Mouse (Mus musculus) heart, adult 11 months (tissue): Measurements from ENCODE around the gene Serpini2.
"Not testable (repeated sequence)": the region's sequence is repeated elsewhere in the genome, so short reads cannot be mapped to it uniquely, and the experiment has no call there.

ENCODE experiments used
- DNase-seq: peaks from one replicate; pipeline ENCODE4 v3.0.0; 2022

The Serpini2 gene

DNA sequence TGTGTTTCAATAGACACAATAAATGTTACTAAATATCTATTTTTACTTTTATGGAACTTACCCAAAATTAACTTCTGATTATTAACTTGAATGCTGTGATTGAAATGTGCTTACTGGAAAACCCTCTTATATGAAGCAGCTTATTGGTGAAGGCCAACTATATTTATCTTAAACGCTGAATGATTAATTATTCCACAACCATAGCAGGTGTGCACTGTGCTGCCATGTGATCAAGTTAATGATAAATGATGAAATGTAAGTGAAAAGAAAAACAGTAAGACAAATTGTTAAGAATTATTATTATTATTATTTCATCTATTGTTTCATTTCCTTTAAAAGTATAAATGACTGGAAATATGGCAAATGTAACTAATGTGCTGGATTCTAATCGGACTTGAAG, at the start of gene Serpini2:
Serpini2 (minus strand) TSS at position 101 of the 400 bp plus-strand sequence.
- DNase-seq = no peak

DNA sequence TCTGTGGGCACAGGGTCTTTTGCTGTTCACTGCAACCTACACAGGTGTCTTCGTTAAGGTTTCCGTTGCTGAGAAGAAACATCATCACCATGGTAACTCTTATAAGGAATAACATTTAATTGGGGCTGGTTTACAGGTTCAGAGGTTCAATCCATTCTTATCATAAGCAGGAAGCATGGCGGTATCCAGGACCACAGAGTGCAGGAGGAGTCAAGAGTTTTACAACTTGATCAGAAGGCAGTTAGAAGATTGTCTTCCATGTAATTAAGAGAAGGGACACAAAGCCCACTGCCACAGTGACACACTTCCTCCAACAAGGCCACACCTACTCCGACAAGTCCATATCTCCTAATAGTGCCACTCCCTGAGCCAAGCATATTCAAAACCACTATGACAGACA, 39.0 kb upstream of the Serpini2 start:
- DNase-seq = no peak

DNA sequence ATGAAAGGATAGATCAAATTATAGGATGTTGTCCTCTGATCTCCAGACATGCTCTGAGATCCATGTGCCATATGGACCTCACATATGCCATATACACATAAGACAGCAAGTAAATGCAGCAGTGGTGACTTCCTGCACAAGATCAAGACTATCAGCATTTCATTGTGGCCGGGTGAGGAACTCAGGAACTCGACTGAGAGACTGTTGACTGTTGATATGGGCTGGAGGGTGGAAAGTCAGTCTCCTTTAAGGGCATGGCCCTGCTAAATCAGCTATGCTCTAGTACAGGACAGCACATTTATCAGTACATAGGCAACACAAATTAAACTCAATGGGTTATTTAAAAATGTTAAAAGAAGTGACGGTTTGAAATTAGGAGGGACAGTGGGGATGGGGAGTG, 38.4 kb upstream of the Serpini2 start:
- DNase-seq = no peak

DNA sequence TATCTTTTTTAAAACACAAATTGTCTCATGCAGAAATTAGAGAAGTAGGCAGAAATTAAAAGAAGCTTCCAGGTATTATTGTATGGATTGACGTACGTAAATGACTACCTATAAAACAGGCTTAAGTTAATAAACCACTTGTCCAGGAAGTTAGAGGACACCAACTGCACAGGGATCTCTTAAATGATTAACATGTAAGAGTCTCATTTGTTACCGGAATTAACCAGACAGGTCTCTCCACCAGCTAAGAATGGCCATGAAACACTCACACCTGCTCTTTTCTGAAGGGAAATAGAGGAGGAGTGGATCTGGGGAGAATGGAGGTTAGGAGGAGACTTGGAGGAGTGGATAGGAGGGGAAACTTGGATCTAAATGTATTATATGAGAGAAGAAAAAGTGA, 35.7 kb upstream of the Serpini2 start:
- DNase-seq = no peak

DNA sequence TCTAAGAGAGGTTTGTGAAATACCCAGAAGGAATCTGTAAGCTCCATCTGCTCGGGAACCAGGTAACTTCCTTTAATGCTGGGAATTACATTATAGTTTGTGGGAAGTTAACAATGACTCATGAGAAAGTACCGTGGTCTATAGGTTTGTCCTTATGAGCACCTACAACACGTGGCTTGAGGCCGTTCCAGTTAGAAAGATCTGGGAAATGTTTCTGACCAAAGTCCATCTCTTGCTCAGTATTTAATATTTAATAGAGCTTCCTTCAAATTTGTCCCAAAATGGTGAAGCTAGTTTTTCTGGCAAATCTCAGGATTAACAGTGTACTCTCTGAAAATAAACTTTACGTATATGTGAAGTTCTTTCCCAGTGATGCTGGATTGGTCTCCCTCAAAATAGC, 34.7 kb upstream of the Serpini2 start:
- DNase-seq = no peak

DNA sequence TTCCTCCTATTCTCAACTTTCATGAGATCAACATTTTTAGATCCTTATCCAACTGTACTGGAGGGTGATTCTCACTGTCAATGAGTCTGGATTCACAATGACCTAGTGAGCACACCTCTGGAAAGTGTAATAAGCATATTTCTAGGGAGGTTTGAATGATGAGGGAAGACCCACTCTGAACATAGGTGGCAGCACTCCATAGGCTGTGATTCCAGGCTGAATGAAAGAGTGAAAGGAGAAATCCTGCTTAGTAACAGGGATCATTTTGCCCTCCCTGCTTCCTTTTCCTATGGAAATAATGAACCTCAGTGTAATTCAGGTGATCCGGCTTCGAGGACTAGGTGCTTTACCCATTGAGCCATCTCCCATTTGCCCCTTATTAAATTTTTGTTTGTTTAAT, 31.2 kb upstream of the Serpini2 start:
- no peak for DNase-seq

DNA sequence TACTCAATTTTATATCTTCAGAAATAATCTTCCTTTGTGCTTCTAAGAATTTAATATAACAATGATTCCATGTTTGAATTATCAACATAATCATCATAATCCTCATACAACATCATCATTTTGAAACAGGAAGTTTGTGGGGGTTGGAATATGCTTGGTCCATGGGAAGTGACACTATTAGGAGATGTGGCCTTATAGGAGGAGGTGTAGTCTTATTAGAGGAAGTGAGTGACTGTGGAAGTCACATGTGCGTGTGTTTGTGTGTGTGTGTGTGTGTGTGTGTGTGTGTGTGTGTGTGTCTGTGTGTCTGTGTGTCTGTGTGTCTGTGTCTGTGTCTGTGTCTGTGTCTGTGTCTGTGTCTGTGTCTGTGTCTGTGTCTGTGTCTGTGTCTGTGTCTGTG, 29.6 kb upstream of the Serpini2 start:
- DNase-seq = not testable (repeated sequence)

DNA sequence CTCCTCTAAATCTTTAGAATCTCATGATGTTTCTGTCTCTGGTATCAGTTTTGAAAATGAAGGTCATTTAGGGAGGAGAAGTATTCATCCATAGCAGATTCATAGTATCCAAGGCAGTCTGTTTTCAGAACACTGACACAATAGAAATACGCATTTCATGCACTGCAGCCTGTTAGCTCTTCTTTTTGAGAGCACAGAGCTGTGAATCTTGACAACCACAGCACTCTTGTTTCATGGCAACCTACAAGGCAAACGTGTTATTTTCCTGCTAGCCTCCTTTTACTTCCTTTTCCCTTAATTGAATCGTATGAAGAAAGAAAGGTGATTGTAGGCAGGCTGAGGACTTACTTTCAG, 27.9 kb upstream of the Serpini2 start:
- no peak for DNase-seq

DNA sequence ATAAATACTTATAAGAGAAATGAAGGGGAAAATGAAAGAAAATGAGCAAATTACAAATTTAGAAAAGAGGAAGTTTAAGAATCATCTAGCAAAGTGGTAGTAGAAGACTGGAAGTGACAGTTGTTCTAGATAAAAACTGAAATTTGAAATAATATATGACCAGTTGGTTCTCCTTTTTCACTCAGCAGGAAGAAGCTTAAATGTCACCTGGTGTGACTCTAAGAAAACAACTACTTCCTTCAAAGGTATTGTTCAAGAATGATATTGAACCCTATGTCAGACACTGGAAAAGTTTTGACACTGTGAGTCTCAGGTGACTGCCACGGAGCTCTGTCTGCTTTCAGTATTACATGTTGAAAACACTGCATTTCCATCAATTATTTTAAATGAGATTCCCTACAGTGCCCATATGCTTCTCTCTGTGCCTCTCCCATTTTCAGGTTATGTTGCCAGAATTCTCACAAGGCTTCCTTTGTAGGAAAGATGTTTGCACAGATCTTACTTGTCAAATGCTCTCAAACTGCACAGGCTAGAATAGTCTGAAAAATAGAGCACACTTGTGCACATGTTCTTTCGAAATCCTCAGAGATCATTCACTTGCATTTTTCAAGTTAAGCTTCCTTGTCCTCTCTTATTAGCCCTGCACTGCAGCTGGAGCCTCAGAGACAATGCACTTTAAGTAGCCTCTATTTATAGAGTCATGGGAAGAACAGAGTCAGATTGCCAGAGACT, 27.3 kb upstream of the Serpini2 start:
- DNase-seq = no peak

DNA sequence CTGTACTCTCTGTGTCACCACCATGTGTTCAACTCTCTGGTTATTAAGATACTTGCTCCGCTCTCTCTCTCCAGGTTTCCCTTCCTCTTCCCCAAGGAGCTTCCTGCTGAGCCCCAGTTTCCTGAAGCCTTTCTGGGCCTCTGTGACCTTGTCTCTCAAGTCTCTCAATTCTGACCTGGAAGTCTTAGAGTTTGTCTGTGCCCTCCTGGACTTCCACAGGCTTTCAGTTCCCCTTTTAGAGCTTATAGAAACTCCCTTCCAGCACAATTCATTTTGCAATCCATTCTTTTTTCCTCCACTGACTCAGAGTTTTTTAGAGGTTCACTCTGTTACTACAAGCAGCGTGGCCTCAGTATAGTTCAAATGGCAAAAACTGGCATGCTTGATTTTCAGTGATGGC, 23.4 kb upstream of the Serpini2 start:
- no peak for DNase-seq

DNA sequence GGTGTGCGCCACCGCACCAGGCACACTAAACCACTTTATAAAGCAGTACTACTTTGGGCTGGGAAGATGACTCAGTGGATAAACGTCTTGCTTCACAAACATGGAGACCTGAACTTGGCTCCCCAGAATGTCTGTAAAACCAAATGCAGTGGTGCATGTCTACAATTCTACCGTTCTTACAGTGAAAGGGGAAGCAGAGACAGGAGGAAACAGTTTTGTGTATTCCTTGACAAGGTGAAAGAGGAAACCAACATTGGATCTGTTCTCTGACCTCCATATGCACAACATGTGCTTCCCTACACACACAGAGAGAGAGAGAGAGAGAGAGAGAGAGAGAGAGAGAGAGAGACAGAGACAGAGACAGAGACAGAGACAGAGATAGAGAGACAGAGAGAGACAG, 7.6 kb upstream of the Serpini2 start:
- DNase-seq = no peak

DNA sequence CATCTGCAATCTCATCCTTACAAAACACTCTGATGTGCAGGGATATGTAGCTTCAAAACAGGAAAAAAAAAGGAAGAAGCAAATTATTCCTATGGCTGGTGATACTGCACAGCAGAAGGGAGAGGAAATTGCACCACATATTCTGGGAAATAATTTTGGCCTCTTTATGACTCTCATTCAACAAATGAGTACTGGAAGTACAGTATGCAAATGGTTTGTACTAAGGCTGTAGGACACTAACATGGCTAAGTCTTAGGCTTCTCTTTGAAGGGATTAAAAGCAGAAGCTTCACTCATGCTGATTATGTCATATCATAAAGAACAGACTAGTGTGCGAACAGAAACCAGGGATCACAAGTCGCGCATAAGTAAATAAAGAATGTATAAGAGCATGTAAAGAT, 6.6 kb upstream of the Serpini2 start:
- no peak for DNase-seq

DNA sequence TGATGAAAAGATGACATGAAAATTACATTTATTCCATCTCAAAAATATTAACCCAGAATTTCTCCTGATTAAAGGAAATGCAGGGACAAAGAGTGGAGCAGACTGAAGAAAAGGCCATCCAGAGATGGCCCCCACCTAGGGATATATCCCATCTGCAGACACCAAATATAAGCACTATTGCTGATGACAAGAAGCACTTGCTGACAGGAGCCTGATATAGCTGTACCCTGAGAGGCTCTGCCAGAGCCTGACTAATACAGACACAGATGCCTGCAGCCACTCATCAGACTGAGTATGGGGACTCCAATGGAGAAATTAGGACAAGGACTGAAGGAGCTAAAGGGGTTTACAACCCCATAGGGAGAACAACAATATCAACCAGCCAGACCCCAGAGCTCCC, 5.2 kb upstream of the Serpini2 start:
- DNase-seq = no peak

DNA sequence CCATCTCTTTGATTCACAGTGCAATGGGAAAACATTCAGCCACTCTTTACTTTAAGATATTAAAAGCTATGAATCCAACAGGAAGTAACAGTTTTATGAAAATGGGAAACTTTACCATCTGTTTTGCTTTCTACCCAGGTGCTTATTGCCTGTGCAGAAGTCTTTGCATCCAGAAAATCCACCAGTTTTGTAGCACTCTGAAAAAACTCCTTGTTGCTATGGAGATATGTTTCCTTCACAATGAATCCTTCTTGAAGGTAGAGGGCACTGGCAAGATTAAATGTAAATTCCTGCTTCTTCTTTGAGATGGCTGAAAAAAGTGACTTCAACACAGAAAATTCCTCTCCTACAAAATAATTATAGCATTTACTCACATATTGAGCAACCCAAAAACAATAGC, 10.5 kb downstream of the Serpini2 start:
- DNase-seq = no peak

DNA sequence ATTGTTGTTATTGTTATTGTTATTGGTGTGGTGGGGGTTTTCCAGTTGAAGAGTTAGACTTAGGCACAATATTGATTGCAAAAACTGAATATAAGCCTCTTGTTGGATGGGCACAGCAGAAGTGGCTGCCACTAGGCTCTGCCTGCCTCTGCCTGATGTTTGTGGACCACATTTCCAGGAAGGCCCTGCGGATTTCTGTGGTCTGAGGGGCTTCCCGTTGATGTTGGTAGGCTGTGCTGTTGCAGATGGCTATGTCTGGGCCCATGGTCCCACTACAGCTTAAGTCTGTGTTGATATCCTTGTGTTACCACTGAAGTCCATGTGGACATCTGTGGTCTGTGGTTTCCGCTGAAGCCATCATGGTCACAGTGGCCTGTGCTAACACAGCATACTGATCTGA, 50.2 kb downstream of the Serpini2 start:
- no peak for DNase-seq

DNA sequence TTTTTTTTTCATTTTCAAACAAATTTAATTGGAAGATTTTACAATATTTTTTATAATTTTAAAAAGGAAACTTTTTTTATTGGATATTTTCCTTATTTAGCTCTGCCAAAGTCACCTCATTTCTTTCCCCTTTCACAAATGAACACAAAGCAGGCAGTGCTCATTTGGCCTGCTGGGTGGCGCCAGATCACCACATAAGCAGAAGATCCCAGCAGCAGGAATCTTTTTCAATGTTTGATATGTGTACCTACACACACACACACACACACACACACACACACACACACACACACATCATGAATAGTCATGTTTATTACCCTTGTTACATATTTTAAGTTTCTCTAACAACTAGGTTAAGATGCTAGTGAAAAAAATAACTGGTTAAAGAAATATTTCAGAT, 50.7 kb downstream of the Serpini2 start:
- no peak for DNase-seq

DNA sequence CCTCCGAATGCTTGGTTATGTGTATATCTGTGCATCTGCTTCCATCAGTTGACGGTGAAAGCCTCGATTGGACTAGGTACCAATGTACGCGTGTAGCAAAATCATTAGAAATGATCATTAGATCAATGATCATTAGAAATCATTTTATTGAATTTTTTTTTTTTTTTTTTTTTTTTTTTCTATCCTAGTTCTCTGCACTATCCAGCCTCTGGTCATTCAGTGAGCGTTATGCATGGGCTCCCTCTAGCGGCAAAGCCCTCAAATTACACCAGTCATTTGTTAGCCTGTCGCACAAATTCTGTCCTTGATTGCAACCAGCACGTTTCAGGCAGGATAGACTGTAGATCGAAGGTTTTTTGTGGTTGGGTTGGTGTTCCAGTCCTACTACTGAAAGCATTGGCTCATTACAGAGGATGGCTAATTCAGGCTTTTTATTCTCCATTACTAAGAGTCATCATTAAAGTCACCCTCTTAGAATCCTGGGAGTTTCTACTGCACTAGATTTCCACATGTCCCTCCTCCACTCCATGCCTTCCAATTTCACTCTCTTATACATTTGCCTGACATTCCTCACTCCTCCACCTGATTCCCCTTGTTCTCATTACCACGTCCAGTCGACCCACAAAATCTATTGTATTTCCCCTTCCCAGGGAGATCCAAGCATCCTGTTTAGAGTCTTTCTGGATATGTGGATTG, 66.9 kb downstream of the Serpini2 start:
- no peak for DNase-seq
